Mouse (Mus musculus) heart, embryonic 15.5 days (tissue): ENCODE data around the gene Kcna2. TPM values are rescaled to one million over a fixed set of nuclear protein-coding genes. Genes with fewer than 3 reads are reported as not detected.

ENCODE experiments used
- ATAC-seq: fragments of 200-750 bp; cut with Nextera tagmentation; replicated peaks from 2 replicates; pipeline ENCODE4 v1.8.0; 2017; ENCODE audit warnings: low read depth, moderate TSS enrichment; ENCODE audit not compliant: insufficient number of reproducible peaks, insufficient read depth, low FRiP score
- H3K27ac ChIP-seq: fragments of 300-500 bp; sonication (generic); 2 replicates; pipeline ENCODE4 v1.5.1; 2015; ENCODE audit warnings: mild to moderate bottlenecking, inconsistent platforms
- H3K27me3 ChIP-seq: fragments of 300-500 bp; sonication (generic); 2 replicates; pipeline ENCODE4 v1.6.1; 2015; ENCODE audit warnings: inconsistent platforms
- H3K36me3 ChIP-seq: fragments of 300-500 bp; sonication (generic); 2 replicates; pipeline ENCODE4 v1.6.1; 2015; ENCODE audit warnings: mild to moderate bottlenecking, inconsistent platforms
- H3K4me1 ChIP-seq: fragments of 300-500 bp; sonication (generic); replicated peaks from 2 replicates; pipeline ENCODE4 v1.6.1; 2015; ENCODE audit warnings: inconsistent platforms
- H3K4me2 ChIP-seq: fragments of 300-500 bp; sonication (generic); 2 replicates; pipeline ENCODE4 v1.6.1; 2015; ENCODE audit warnings: inconsistent platforms, mild to moderate bottlenecking, moderate library complexity
- H3K4me3 ChIP-seq: fragments of 300-500 bp; sonication (generic); 2 replicates; pipeline ENCODE4 v1.5.1; 2015; ENCODE audit warnings: mild to moderate bottlenecking, inconsistent platforms
- H3K9ac ChIP-seq: fragments of 300-500 bp; sonication (generic); 2 replicates; pipeline ENCODE4 v1.6.1; 2015; ENCODE audit warnings: mild to moderate bottlenecking, inconsistent platforms
- H3K9me3 ChIP-seq: fragments of 300-500 bp; sonication (generic); replicated peaks from 2 replicates; pipeline ENCODE4 v1.6.1; 2016; ENCODE audit warnings: inconsistent platforms
- WGBS: fragments of 180-500 bp; shearing (Covaris S2); methylation state at CpG from one replicate; pipeline ENCODE4 v1.1.7; 2015; ENCODE audit warnings: mixed read lengths; 5-methylcytosine and 5-hydroxymethylcytosine counted together
- polyA plus RNA-seq: library from polyadenylated mRNA; unstranded; fragments of >200 nt; fragmentation: Nextera tagmentation; extraction: Ambion mirVana; gene quantifications from 2 replicates; pipeline ENCODE4 v1.2.1, GENCODE M21; 2015

Kcna2 gene
- polyA plus RNA-seq, 1 experiment from 2014 or later: 0.05 TPM

DNA sequence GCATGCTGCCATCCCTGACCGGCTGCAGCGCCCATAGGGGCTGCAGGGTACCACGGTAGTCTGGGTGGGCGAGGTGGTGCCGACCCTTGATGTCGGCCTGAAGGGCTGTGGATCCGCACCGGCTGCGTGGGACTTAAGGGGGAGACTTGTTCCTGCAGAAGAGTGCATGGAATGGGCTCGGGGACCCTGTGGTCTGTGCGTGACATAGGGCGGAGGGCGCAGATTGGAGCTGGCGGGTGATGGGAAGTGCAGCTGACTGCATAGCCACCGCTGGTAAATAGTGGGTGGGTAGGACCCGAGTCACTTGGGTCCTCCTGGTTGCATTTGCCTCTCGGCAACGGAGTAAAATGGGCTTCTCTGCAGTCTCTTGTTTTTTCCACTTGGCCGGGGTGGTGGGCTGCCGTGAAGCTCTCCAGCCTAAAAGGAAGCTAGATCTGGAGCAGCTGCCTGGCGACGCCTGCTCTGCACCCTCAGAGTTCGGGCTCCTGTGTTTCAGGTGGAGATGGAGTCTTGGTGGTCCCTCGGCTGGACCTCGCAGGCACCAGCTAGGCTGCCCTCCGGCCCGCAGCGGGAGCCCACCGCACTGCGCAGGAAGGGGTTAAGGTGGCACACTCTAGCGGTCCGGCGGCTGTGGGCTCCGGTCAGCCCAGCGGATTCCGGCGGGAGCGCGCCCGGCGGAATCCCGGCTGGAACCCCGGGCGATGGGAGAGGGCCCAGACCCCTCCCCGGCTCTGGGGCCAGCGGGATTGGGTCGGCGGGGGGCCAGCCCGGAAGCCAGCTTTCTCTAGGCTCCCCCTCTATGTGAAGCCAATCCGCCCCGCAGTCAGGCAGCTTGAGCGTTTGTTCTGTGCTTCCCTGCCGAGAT lies 1.1 kb downstream of the Kcna2 start:
- under 1% methylated on average over 53 of the region's 53 CpGs for WGBS
- peak overlapping the region; percentile 99 for H3K4me2 ChIP-seq
- H3K4me3 ChIP-seq: peak overlapping the region; percentile 60
- H3K9ac ChIP-seq: peak overlapping the region; percentile 54
- H3K27me3 ChIP-seq: peaks cover 78% of the 10 kb centered on the region
- peaks cover 18% of the 10 kb centered on the region for H3K4me1 ChIP-seq
- H3K36me3 ChIP-seq: no peaks in the 10 kb centered on the region
- H3K27ac ChIP-seq: no peak overlapping the region
- H3K9me3 ChIP-seq: no peaks in the 10 kb centered on the region
- no peak for ATAC-seq

DNA sequence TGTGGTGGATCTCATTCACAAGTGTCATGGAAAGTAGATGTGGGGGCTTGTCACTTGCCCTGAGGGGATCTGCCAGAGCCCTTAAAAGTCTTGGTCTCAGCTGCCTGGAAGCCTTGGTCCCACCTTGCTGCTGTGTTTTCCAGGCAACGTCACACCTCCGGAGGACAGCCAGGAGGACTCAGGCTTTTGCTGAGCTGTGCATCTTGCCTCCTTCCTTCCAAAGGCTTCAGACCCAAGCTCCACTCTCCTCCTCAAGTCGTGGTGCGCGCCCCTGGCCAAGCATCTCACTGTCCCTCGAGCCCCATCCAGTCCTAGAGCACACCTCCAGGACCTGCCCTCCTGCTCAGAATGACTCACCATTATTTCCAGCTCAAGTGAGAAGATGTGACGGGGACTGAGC lies 2.1 kb downstream of the Kcna2 start:
- Histone ChIP-seq H3K4me3 (no peak overlapping the region), H3K9ac (no peak overlapping the region), H3K27me3 (peaks cover 74% of the 10 kb centered on the region), H3K4me1 (peaks cover 18% of the 10 kb centered on the region), H3K36me3 (no peaks in the 10 kb centered on the region), H3K4me2 (no peak overlapping the region), H3K9me3 (no peaks in the 10 kb centered on the region), H3K27ac (no peak overlapping the region)
- WGBS: 64% methylated on average over 7 of the region's 7 CpGs
- no peak for ATAC-seq

DNA sequence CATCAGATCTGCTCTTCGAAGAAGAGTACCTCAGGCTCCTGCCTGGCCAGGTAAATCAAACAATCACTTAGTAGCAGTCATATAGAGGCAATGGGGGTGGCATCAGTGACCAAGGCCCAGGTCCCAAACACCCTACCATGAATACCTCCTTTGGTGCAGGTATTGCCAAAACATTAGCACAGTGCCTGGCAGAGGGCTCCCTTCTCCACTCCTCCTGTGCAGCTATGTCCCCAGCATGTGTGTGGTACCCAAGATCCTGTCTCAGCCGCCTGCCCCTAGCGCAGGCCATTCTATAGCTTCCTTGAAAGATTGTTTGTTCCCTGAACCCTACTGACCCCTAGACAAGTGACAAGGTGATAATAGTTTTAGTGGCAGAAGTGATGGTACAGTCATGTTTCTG lies 2.5 kb downstream of the Kcna2 start:
- no peak overlapping the region for H3K4me2 ChIP-seq
- peaks cover 73% of the 10 kb centered on the region for H3K27me3 ChIP-seq
- no peak overlapping the region for H3K9ac ChIP-seq
- WGBS: 74% methylated on average over 3 of the region's 3 CpGs
- H3K36me3 ChIP-seq: no peaks in the 10 kb centered on the region
- no peaks in the 10 kb centered on the region for H3K9me3 ChIP-seq
- no peak overlapping the region for H3K4me3 ChIP-seq
- H3K27ac ChIP-seq: no peak overlapping the region
- peaks cover 18% of the 10 kb centered on the region for H3K4me1 ChIP-seq
- ATAC-seq: no peak

DNA sequence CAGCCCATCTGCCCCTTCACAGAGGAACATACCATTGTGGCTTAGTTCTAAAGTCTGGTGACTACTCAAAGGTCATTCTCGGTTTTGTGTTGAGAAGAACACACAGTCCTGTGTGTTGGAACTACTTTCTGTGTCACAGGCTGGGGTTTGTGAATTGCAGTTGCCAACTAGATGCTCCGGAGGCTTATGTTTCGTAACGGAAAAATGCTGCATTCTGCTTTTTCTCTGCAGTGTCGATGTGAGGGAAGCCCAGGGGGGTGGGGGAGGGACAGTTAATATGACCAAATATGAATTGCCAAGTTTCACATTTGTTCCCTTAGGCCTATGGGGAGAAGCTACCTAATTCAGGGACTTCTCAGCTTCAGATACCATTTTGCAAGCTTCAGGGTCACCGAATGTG lies 5.0 kb downstream of the Kcna2 start:
- no peak overlapping the region for H3K4me3 ChIP-seq
- H3K9ac ChIP-seq: no peak overlapping the region
- H3K4me2 ChIP-seq: no peak overlapping the region
- H3K36me3 ChIP-seq: no peaks in the 10 kb centered on the region
- peaks cover 15% of the 10 kb centered on the region for H3K4me1 ChIP-seq
- WGBS: 70% methylated on average over 6 of the region's 6 CpGs
- H3K9me3 ChIP-seq: no peaks in the 10 kb centered on the region
- peaks cover 48% of the 10 kb centered on the region for H3K27me3 ChIP-seq
- H3K27ac ChIP-seq: no peak overlapping the region
- ATAC-seq: no peak

DNA sequence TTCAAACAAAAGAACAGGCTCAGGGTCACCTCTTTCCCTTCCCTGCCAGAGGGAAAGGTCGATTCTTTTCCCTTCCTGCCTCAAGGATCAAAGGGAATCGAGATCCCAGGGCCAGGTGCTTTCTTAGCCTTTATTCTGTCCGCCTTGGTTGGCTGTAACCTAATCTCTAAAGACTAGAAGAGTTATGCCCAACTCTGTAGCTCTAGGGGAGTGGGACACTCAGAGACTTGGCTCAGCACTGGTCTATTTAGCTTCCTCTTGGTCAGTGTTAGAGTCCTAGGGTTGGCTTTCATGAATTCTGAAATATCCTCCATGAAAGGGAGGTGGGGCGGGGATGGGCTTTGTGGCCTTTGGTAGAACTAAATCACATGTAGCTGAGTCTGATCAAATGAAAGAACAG lies 11.6 kb downstream of the Kcna2 start:
- 54% methylated on average over 4 of the region's 4 CpGs for WGBS
- H3K36me3 ChIP-seq: no peaks in the 10 kb centered on the region
- H3K9ac ChIP-seq: no peak overlapping the region
- H3K9me3 ChIP-seq: no peaks in the 10 kb centered on the region
- no peaks in the 10 kb centered on the region for H3K4me1 ChIP-seq
- H3K27ac ChIP-seq: no peak overlapping the region
- H3K4me2 ChIP-seq: no peak overlapping the region
- H3K27me3 ChIP-seq: no peaks in the 10 kb centered on the region
- no peak for ATAC-seq
- no peak overlapping the region for H3K4me3 ChIP-seq

DNA sequence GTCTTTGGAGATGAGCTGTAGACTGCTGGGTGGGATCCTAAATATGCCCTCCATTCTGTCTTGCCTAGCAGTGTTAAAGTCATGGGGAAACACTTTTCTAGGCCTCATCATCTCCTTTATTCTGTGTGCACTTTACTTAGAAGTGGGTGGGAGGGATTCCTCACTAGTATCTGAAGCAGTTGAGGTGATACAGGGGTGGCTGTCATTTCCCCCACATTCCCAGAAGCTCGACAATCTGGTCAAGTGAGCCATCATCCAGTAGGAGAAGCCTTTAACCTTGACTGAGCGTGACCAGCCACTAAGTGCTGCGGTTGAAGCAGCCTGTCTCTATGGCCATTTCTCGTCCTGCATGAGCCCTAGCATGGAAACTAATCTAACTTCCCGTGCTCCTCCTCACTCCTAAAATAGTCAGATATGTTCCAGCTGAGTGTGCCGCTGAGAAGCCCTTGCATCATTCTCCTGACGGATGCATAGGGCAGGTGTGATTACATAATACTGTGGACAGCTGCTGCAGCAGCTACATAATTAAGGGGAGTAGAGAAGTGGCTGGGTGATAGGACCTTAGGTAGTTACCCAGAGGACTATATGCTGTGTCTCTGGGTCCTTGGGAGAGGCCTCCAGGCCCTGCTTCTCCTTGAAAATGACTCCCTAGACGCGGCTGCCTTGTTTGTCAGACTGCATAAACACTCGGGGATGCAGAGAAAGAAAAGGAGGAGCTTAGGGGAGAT lies 12.2 kb downstream of the Kcna2 start:
- Histone ChIP-seq H3K27ac (no peak overlapping the region), H3K4me1 (no peaks in the 10 kb centered on the region), H3K4me2 (no peak overlapping the region), H3K9me3 (no peaks in the 10 kb centered on the region), H3K27me3 (no peaks in the 10 kb centered on the region), H3K36me3 (no peaks in the 10 kb centered on the region), H3K9ac (no peak overlapping the region), H3K4me3 (no peak overlapping the region)
- ATAC-seq: no peak
- WGBS: 55% methylated on average over 10 of the region's 10 CpGs

DNA sequence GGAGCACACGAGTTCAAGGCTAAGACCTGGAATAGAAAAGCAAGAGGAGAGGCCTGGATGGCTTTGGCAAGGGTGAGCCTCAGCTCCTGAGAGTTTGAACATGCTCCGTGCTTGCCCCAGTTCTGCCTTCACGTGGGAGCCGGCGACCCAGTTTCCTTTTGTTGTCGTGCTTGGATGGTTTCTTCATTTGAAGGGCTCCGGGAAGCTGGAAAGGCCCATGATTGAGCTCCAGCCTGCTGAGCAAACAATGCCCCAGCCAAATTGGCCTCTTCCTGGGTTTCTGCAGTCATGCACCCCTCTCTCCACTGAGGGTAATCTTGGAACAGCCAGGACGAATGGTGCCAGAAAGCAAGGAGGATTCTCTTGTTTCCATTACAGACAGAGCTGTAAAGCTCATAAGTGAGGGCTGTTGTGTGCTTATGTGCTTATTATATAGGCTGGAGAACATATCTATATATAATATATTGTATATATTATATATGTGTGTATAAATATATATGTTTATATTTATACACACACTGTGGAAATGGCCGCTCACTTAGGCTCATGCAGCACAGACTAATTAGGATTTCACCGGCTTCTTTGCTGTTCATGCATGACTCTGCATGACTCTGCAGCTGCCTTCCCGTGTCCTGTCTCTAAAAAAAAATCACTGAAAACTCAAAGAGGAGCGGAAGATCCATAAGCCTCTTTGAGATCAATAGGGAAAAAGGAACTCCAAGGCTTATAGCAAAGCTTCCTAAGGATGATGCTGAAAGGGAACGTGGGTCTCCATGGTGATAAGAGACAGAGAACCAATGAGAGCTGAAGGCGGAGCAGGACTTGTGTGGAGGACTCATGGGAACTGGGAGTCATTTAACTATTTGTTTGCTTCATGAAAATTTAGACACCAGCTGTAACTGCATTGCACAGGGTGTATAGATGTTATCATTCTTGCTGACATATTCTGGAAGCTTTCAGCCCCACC lies 13.1 kb downstream of the Kcna2 start:
- H3K9me3 ChIP-seq: no peaks in the 10 kb centered on the region
- H3K27me3 ChIP-seq: no peaks in the 10 kb centered on the region
- no peaks in the 10 kb centered on the region for H3K4me1 ChIP-seq
- no peak for ATAC-seq
- WGBS: 56% methylated on average over 14 of the region's 14 CpGs
- H3K36me3 ChIP-seq: no peaks in the 10 kb centered on the region
- H3K4me2 ChIP-seq: no peak overlapping the region
- H3K27ac ChIP-seq: no peak overlapping the region
- H3K9ac ChIP-seq: no peak overlapping the region
- H3K4me3 ChIP-seq: no peak overlapping the region

DNA sequence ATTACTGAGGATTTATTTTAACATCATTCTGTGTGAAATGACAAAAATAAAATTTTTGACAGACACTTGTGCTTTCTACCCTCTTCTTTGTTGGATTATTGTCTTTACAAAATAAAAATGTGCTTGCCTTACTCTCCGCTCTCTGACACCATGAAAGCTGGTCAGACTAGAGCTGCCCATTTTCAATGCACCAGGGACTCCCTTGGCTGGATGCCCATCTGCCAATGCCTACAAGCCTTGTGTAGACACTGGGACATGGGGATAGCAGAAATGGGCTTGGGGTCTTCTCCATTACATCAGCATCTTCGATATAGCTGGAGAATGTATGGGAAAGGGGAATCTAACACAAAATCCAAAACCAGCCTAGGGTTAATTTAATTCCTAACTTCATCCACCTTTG lies 14.0 kb downstream of the Kcna2 start:
- Histone ChIP-seq H3K27ac (no peak overlapping the region), H3K36me3 (no peaks in the 10 kb centered on the region), H3K27me3 (no peaks in the 10 kb centered on the region), H3K9ac (no peak overlapping the region), H3K4me2 (no peak overlapping the region), H3K9me3 (no peaks in the 10 kb centered on the region), H3K4me1 (no peaks in the 10 kb centered on the region), H3K4me3 (no peak overlapping the region)
- ATAC-seq: no peak
- WGBS: 78% methylated on average over 2 of the region's 2 CpGs

DNA sequence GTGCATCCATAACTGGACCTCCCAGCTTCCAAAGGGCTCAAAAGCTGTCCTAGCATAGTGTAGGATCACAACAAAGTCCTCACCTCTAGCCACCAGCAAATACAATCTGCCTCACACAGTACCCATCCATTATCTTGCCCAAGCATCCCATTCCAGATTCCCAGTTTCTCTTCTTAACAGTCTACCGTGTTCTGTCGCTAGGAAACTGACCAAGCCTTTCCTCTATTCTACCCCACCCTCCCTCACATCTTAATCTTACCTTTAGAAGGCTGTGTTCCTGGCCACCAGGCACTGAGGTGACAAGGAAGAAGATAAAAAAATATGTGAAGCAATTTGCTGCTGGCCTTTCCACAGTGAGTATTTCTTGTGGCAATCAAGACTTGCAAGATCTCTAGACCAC lies 14.8 kb downstream of the Kcna2 start:
- Histone ChIP-seq H3K27ac (no peak overlapping the region), H3K9me3 (no peaks in the 10 kb centered on the region), H3K4me2 (no peak overlapping the region), H3K9ac (no peak overlapping the region), H3K27me3 (no peaks in the 10 kb centered on the region), H3K4me1 (no peaks in the 10 kb centered on the region), H3K4me3 (no peak overlapping the region), H3K36me3 (no peaks in the 10 kb centered on the region)
- no peak for ATAC-seq
- WGBS: 57% methylated on average over 2 of the region's 2 CpGs

DNA sequence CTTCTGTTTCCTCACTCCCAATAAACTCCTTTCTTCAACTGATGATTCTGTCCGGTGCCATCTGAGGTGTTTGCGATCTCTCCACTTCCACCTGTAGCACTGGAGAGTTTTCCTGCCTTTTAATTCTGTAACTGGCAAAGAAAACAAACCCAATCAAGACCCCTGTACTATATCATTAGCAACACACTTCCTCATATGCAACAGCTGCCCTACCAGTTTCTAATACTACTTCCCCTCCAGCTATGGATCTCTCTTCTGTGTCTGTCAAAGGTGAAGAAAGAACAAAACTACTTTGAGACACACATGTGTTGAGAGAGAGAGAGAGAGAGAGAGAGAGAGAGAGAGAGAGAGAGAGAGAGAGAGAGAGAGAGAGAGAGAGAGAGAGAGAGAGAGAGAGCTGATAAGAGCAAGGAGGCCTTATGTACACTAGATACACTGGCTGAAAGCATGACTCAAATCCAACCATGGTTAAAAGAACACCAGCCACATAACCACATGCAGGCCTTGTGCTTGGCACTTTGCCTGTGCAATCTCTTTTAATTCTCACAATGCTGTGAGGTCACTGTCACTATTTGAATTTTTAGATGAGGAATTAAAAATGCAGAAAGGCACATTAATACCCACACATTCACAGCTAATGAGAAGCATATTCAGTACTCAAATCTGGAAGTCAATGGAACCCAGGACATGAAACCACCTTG lies 19.1 kb downstream of the Kcna2 start:
- Histone ChIP-seq H3K4me3 (no peak overlapping the region), H3K27me3 (no peaks in the 10 kb centered on the region), H3K4me2 (no peak overlapping the region), H3K36me3 (no peaks in the 10 kb centered on the region), H3K4me1 (no peaks in the 10 kb centered on the region), H3K9ac (no peak overlapping the region), H3K27ac (no peak overlapping the region), H3K9me3 (no peaks in the 10 kb centered on the region)
- no peak for ATAC-seq
- 80% methylated on average over 2 of the region's 2 CpGs for WGBS

DNA sequence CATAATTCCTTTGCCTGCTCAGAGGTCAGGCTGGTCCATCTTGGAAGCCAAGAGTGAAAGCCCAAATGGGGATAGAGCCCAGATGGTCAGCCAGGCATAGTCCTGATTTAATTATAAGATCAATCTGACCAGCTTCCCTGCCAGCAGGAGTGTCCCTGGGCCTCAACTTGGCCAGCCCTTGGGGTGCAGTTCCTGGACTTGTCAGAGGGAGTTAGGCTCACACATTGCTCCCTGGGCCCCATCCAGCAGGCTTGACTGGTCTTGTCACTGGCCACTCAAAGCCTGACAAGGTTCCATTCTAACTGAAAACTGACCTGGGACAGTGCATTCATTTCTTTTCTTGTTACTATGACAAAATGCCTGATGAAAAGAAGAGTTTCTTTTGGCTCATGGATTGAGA lies 21.4 kb downstream of the Kcna2 start:
- no peak overlapping the region for H3K4me3 ChIP-seq
- no peaks in the 10 kb centered on the region for H3K4me1 ChIP-seq
- no peak for ATAC-seq
- H3K9me3 ChIP-seq: no peaks in the 10 kb centered on the region
- H3K27me3 ChIP-seq: no peaks in the 10 kb centered on the region
- H3K27ac ChIP-seq: no peak overlapping the region
- no peak overlapping the region for H3K9ac ChIP-seq
- H3K36me3 ChIP-seq: no peaks in the 10 kb centered on the region
- H3K4me2 ChIP-seq: no peak overlapping the region
